Mouse (Mus musculus): Measurements from ENCODE around the gene Nfatc2. TPM values are rescaled to one million over a fixed set of nuclear protein-coding genes. Genes with fewer than 3 reads are reported as not detected.
A peak's percentile ranks its signal among the peaks of the same experiment; 100 is the strongest.

Gene Nfatc2
- 2.6 and 2.8 TPM in 2 replicates for polyA plus RNA-seq (2015; fragmentation: Nextera tagmentation; extraction: Ambion mirVana)

DNA sequence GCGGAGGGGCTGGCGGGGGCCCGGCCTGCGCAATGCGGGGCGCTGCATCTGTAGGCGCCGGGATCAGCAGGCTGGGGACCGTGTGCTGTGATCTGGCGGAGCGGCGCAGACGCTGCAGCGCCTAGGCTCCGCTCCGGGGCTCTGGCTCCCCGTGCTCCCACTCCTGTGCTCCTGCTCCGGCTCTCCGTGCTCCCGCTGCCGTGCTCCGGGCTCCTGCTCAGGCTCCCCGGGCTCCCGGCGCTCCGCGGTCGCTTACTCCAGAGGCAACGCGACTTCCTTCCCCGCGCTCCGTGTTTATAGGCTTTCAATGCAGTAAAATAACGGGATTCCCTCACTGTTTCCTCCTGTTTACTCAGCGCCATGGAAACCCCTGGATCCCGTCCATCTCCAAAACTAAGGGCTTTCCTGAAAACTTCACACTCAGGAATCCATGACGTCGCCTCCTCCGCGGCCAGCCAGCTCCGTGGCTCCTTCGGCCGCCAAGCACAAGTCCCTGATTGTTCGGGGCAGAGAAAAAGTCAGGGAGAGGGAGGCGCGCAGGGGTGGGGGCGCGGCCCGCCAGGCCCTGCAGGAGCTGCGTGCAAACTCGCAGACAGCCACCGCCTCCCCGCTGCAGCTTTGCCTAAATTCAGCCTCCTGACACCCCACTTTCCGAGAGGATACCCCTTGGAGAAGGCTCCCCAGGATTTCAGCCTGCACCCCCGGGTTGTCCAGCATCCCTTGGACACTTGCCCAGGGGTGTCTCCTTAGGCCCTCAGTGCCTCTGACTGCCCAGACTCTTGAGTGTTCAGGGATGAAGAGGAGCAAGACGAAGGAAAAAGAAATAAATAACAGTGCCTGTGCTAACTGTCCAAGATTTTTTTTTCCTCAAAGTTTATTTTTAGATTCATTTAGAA, at the start of gene Nfatc2:
Gene Nfatc2, minus strand, starts transcription at position 167 of the 896 bp plus-strand sequence.
- H3K9ac ChIP-seq (replicated peaks; ENCODE audit: low read length) = peak within 1 kb of the TSS; percentile 62
- H3K4me2 ChIP-seq (replicated peaks; ENCODE audit: low read depth, low read length) = peak within 1 kb of the TSS; percentile 80
- no peak within 1 kb of the TSS for H3K27ac ChIP-seq (ENCODE audit: low read length)
- H3K9me3 ChIP-seq (ENCODE audit: low read length) = no peaks in the 10 kb centered on the region
- ATAC-seq (ENCODE audit: low FRiP score, low TSS enrichment) = peak; percentile 82
- no peaks in the 10 kb centered on the region for H3K36me3 ChIP-seq (ENCODE audit: insufficient read depth, low read length)
- H3K27me3 ChIP-seq (ENCODE audit: insufficient read depth, low read length) = peaks cover 47% of the 10 kb centered on the region
- peak within 1 kb of the TSS; percentile 48 for H3K4me3 ChIP-seq (ENCODE audit: low read length)
- under 1% methylated on average over 55 of the region's 56 CpGs for WGBS
- H3K4me1 ChIP-seq (ENCODE audit: insufficient read depth, low read length) = peaks cover 33% of the 10 kb centered on the region

DNA sequence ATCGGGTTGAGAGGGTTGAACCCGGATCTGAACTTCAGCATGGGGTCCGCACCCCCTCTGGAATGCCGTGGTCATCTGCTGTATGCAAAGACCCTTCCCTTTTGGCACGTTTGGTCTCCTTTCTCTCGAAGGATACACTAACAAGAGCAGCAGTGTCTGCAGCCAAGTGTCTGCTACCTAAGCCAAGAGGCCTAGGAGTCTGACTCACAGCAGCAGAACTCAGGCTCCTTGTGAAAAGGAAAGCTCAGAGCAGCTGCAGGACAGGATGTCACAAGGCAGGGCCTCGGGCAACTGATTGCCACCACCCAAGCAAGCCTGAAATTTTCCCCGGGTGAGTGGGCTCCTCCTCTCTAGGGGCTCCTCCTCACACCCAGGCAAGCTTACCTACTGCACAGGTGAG, 46.7 kb upstream of the Nfatc2 start:
- Histone ChIP-seq H3K4me1 (ENCODE audit: insufficient read depth, low read length) (no peaks in the 10 kb centered on the region), H3K27ac (ENCODE audit: low read length) (no peak overlapping the region), H3K4me2 (replicated peaks; ENCODE audit: low read depth, low read length) (no peak overlapping the region), H3K9ac (replicated peaks; ENCODE audit: low read length) (no peak overlapping the region), H3K27me3 (ENCODE audit: insufficient read depth, low read length) (no peaks in the 10 kb centered on the region), H3K9me3 (ENCODE audit: low read length) (no peaks in the 10 kb centered on the region), H3K36me3 (ENCODE audit: insufficient read depth, low read length) (0 out of 2 replicates have a peak, but pooled peaks cover 2% of the 10 kb centered on the region), H3K4me3 (ENCODE audit: low read length) (no peak overlapping the region)
- 84% methylated on average over 8 of the region's 8 CpGs for WGBS
- no peak for ATAC-seq (ENCODE audit: low FRiP score, low TSS enrichment)

GRCm38 (mm10) chr2:168644855-168645254, 43.4 kb upstream of the Nfatc2 start:
- 0 out of 2 replicates have a peak, but pooled peaks cover 3% of the 10 kb centered on the region for H3K36me3 ChIP-seq (ENCODE audit: insufficient read depth, low read length)
- ATAC-seq (ENCODE audit: low FRiP score, low TSS enrichment) = no peak

DNA sequence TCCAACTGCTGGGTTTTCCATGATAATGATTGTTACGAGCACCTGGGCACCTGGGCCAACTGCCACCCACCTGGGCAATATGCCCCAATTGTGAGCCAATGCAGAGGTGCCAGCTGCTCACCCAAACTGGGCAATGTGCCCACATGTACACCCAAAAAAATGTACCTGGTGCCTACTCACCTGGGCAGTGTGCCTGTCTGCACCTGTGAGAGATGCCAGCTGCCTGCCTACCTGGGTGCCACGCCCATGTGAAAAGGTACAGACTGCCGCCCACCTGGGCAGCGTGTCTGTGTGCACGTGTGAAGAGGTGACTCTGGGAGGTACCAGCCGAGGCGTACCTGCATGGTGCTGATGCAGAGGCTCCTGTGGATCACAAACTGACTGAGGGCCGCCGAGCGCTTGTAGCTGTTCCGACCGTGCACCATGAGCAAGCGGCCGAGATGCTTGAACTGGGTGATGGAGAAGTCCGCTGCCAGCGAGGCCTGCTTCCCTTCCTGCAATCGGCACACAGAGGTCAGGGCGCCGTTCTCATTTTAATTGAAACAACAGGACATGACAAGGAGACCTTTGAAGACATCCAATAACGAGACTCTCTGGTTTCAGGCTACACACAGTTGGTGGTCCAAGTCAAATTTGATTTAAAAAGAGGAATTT, 42.2 kb upstream of the Nfatc2 start:
- H3K4me2 ChIP-seq (replicated peaks; ENCODE audit: low read depth, low read length) = no peak overlapping the region

More at GRCm38 (mm10) chr2:168644855-168645254, 43.4 kb upstream of the Nfatc2 start:
- no peak overlapping the region for H3K27ac ChIP-seq (ENCODE audit: low read length)
- no peak overlapping the region for H3K4me3 ChIP-seq (ENCODE audit: low read length)
- no peaks in the 10 kb centered on the region for H3K27me3 ChIP-seq (ENCODE audit: insufficient read depth, low read length)
- H3K9me3 ChIP-seq (ENCODE audit: low read length) = no peaks in the 10 kb centered on the region
- 77% methylated on average over 6 of the region's 6 CpGs for WGBS
- no peak overlapping the region for H3K4me2 ChIP-seq (replicated peaks; ENCODE audit: low read depth, low read length)
- 0 out of 2 replicates have a peak, but pooled peaks cover 4% of the 10 kb centered on the region for H3K4me1 ChIP-seq (ENCODE audit: insufficient read depth, low read length)
- no peak overlapping the region for H3K9ac ChIP-seq (replicated peaks; ENCODE audit: low read length)

DNA sequence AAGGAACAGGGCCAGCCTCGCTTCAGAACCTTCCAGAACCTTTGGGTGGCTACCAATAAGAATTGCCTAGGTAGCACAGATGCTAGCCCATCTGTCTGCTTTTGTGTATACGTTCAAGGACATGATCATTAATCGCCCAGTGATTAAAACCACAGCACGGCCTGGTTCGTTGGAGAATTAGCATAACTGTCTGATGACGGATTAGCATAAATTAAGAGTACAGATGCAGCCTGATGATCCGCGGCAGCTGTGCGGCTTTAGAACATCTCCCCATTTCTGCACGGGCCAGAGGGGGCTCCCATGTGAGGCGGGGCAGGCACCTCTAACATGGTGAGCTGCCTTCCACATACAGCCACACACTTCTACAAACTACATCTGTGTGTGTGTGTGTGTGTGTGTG, 40.7 kb upstream of the Nfatc2 start:
- 78% methylated on average over 11 of the region's 11 CpGs for WGBS
- H3K27me3 ChIP-seq (ENCODE audit: insufficient read depth, low read length) = no peaks in the 10 kb centered on the region
- no peak overlapping the region for H3K27ac ChIP-seq (ENCODE audit: low read length)
- H3K9ac ChIP-seq (replicated peaks; ENCODE audit: low read length) = no peak overlapping the region
- H3K4me1 ChIP-seq (ENCODE audit: insufficient read depth, low read length) = 0 out of 2 replicates have a peak, but pooled peaks cover 4% of the 10 kb centered on the region
- H3K9me3 ChIP-seq (ENCODE audit: low read length) = no peaks in the 10 kb centered on the region
- H3K36me3 ChIP-seq (ENCODE audit: insufficient read depth, low read length) = 0 out of 2 replicates have a peak, but pooled peaks cover 3% of the 10 kb centered on the region
- no peak overlapping the region for H3K4me3 ChIP-seq (ENCODE audit: low read length)
- no peak for ATAC-seq (ENCODE audit: low FRiP score, low TSS enrichment)
- no peak overlapping the region for H3K4me2 ChIP-seq (replicated peaks; ENCODE audit: low read depth, low read length)

More for the DNA sequence above, 42.2 kb upstream of the Nfatc2 start:
- 69% methylated on average over 20 of the region's 20 CpGs for WGBS
- Histone ChIP-seq H3K27ac (ENCODE audit: low read length) (no peak overlapping the region), H3K9ac (replicated peaks; ENCODE audit: low read length) (no peak overlapping the region), H3K36me3 (ENCODE audit: insufficient read depth, low read length) (0 out of 2 replicates have a peak, but pooled peaks cover 3% of the 10 kb centered on the region), H3K9me3 (ENCODE audit: low read length) (no peaks in the 10 kb centered on the region), H3K4me1 (ENCODE audit: insufficient read depth, low read length) (0 out of 2 replicates have a peak, but pooled peaks cover 4% of the 10 kb centered on the region), H3K27me3 (ENCODE audit: insufficient read depth, low read length) (no peaks in the 10 kb centered on the region), H3K4me3 (ENCODE audit: low read length) (no peak overlapping the region)
- ATAC-seq (ENCODE audit: low FRiP score, low TSS enrichment) = no peak

- Histone ChIP-seq H3K4me3 (ENCODE audit: low read length) (no peak overlapping the region), H3K27me3 (ENCODE audit: insufficient read depth, low read length) (no peaks in the 10 kb centered on the region; the same call in 1 of the 2 replicates), H3K27ac (ENCODE audit: low read length) (no peak overlapping the region), H3K9ac (replicated peaks; ENCODE audit: low read length) (no peak overlapping the region), H3K9me3 (ENCODE audit: low read length) (no peaks in the 10 kb centered on the region), H3K4me2 (replicated peaks; ENCODE audit: low read depth, low read length) (no peak overlapping the region), H3K36me3 (ENCODE audit: insufficient read depth, low read length) (0 out of 2 replicates have a peak, but pooled peaks cover 3% of the 10 kb centered on the region), H3K4me1 (ENCODE audit: insufficient read depth, low read length) (0 out of 2 replicates have a peak, but pooled peaks cover 4% of the 10 kb centered on the region)
- no peak for ATAC-seq (ENCODE audit: low FRiP score, low TSS enrichment)
- WGBS = 93% methylated on average over 9 of the region's 9 CpGs
Observed at GRCm38 (mm10) chr2:168640460-168640859, 39.0 kb upstream of the Nfatc2 start.

DNA sequence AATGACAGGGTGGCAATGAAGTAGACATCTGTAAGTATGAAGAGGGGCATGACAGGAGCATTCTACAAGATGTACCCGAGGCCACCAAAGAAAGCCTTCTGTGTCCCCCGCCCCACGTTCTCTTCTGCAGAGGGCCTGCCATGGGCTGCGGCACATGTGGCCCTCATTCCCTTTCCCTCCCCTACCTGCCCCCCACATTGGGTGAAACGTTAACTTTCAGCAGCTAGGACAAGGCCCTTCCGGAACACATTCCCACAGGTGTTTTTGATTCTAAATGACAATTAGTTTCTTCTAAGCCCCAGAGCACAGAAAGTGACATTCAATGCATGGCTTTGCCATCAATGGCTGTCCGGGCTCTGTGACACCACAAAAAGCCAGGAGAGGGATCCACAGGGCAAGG, 33.4 kb upstream of the Nfatc2 start:
- WGBS = 85% methylated on average over 7 of the region's 7 CpGs
- no peak overlapping the region for H3K4me3 ChIP-seq (ENCODE audit: low read length)
- H3K9ac ChIP-seq (replicated peaks; ENCODE audit: low read length) = no peak overlapping the region
- no peak overlapping the region for H3K27ac ChIP-seq (ENCODE audit: low read length)
- 0 out of 2 replicates have a peak, but pooled peaks cover 10% of the 10 kb centered on the region for H3K4me1 ChIP-seq (ENCODE audit: insufficient read depth, low read length)
- H3K36me3 ChIP-seq (ENCODE audit: insufficient read depth, low read length) = no peaks in the 10 kb centered on the region
- ATAC-seq (ENCODE audit: low FRiP score, low TSS enrichment) = no peak
- no peak overlapping the region for H3K4me2 ChIP-seq (replicated peaks; ENCODE audit: low read depth, low read length)
- no peaks in the 10 kb centered on the region for H3K9me3 ChIP-seq (ENCODE audit: low read length)
- peaks cover 4% of the 10 kb centered on the region; the same call in 1 of the 2 replicates for H3K27me3 ChIP-seq (ENCODE audit: insufficient read depth, low read length)

DNA sequence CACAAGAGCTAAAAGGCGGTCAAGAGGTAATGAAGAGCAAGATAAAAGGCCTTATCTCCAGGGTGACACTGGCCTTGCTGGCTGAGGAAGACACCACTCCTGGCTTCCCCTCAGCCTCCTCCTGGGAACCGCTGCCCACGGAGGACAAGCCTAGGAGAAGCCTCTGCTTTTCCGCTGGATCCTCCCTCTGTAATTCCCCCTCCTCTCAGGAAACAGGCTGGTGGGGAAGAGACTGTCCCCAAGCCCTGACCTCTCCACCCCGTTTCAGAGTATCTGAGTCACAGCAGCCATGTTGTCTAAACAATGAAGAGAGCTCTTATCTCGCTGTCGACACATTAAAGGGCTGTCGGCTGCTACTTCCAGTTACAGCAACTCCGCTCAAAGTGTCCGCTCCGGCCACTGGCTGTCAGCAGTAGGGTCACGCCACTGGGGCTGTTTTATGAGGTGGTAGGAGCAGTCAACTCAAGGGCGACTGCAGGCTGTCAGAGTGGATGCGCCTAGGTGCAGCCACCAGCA, 31.9 kb upstream of the Nfatc2 start:
- 0 out of 2 replicates have a peak, but pooled peaks cover 10% of the 10 kb centered on the region for H3K4me1 ChIP-seq (ENCODE audit: insufficient read depth, low read length)
- no peak overlapping the region for H3K4me3 ChIP-seq (ENCODE audit: low read length)
- H3K27me3 ChIP-seq (ENCODE audit: insufficient read depth, low read length) = peaks cover 4% of the 10 kb centered on the region; the same call in 1 of the 2 replicates
- H3K9ac ChIP-seq (replicated peaks; ENCODE audit: low read length) = no peak overlapping the region
- H3K36me3 ChIP-seq (ENCODE audit: insufficient read depth, low read length) = no peaks in the 10 kb centered on the region
- H3K4me2 ChIP-seq (replicated peaks; ENCODE audit: low read depth, low read length) = no peak overlapping the region
- WGBS = 15% methylated on average over 14 of the region's 14 CpGs
- no peak for ATAC-seq (ENCODE audit: low FRiP score, low TSS enrichment)
- no peaks in the 10 kb centered on the region for H3K9me3 ChIP-seq (ENCODE audit: low read length)
- H3K27ac ChIP-seq (ENCODE audit: low read length) = no peak overlapping the region

GRCm38 (mm10) chr2:168632543-168632942, 31.1 kb upstream of the Nfatc2 start:
- no peak for ATAC-seq (ENCODE audit: low FRiP score, low TSS enrichment)

More at GRCm38 (mm10) chr2:168632543-168632942, 31.1 kb upstream of the Nfatc2 start:
- Histone ChIP-seq H3K27ac (ENCODE audit: low read length) (no peak overlapping the region), H3K9me3 (ENCODE audit: low read length) (no peaks in the 10 kb centered on the region), H3K27me3 (ENCODE audit: insufficient read depth, low read length) (peaks cover 4% of the 10 kb centered on the region; the same call in 1 of the 2 replicates), H3K4me2 (replicated peaks; ENCODE audit: low read depth, low read length) (no peak overlapping the region), H3K9ac (replicated peaks; ENCODE audit: low read length) (no peak overlapping the region), H3K36me3 (ENCODE audit: insufficient read depth, low read length) (no peaks in the 10 kb centered on the region), H3K4me1 (ENCODE audit: insufficient read depth, low read length) (peaks cover 13% of the 10 kb centered on the region; the same call in 1 of the 2 replicates), H3K4me3 (ENCODE audit: low read length) (no peak overlapping the region)
- WGBS = 85% methylated on average over 6 of the region's 6 CpGs

Measured in kidney, embryonic 16.5 days (tissue).